Mouse (Mus musculus) hindbrain, embryonic 13.5 days (tissue): Measurements from ENCODE around the gene Tex36. TPM values are rescaled to one million over a fixed set of nuclear protein-coding genes. Genes with fewer than 3 reads are reported as not detected.
A peak's percentile ranks its signal among the peaks of the same experiment; 100 is the strongest.

Source experiments
- ATAC-seq: fragments of 200-750 bp; cut with Nextera tagmentation; 2 replicates; pipeline ENCODE4 v1.8.0; 2017; ENCODE audit warnings: moderate TSS enrichment; ENCODE audit not compliant: low FRiP score
- H3K27ac ChIP-seq: fragments of 300-500 bp; sonication (generic); 2 replicates; pipeline ENCODE4 v1.5.1; 2015; ENCODE audit warnings: inconsistent platforms, mild to moderate bottlenecking, moderate library complexity
- H3K27me3 ChIP-seq: fragments of 300-500 bp; sonication (generic); 2 replicates; pipeline ENCODE4 v1.6.1; 2015; ENCODE audit warnings: mild to moderate bottlenecking, inconsistent platforms
- H3K36me3 ChIP-seq: fragments of 300-500 bp; sonication (generic); 2 replicates; pipeline ENCODE4 v1.6.1; 2015; ENCODE audit warnings: mild to moderate bottlenecking, inconsistent platforms
- H3K4me1 ChIP-seq: fragments of 300-500 bp; sonication (generic); replicated peaks from 2 replicates; pipeline ENCODE4 v1.6.1; 2015; ENCODE audit warnings: inconsistent platforms
- H3K4me2 ChIP-seq: fragments of 300-500 bp; sonication (generic); 2 replicates; pipeline ENCODE4 v1.6.1; 2015; ENCODE audit warnings: inconsistent platforms, mild to moderate bottlenecking, moderate library complexity
- H3K4me3 ChIP-seq: fragments of 300-500 bp; sonication (generic); 2 replicates; pipeline ENCODE4 v1.5.1; 2015; ENCODE audit warnings: mild to moderate bottlenecking, inconsistent platforms
- H3K9ac ChIP-seq: fragments of 300-500 bp; sonication (generic); 2 replicates; pipeline ENCODE4 v1.6.1; 2015; ENCODE audit warnings: mild to moderate bottlenecking, inconsistent platforms
- H3K9me3 ChIP-seq: fragments of 300-500 bp; sonication (generic); 2 replicates; pipeline ENCODE4 v1.6.1; 2016; ENCODE audit warnings: inconsistent platforms
- WGBS: fragments of 180-500 bp; shearing (Covaris S2); methylation state at CpG from one replicate; pipeline ENCODE4 v1.1.7; 2015; 5-methylcytosine and 5-hydroxymethylcytosine counted together
- polyA plus RNA-seq: library from polyadenylated mRNA; unstranded; fragments of >200 nt; fragmentation: Nextera tagmentation; extraction: Ambion mirVana; gene quantifications from 2 replicates; pipeline ENCODE4 v1.2.1, GENCODE M21; 2015

Gene Tex36
- polyA plus RNA-seq, 1 experiment from 2014 or later, result 0.23 TPM

DNA sequence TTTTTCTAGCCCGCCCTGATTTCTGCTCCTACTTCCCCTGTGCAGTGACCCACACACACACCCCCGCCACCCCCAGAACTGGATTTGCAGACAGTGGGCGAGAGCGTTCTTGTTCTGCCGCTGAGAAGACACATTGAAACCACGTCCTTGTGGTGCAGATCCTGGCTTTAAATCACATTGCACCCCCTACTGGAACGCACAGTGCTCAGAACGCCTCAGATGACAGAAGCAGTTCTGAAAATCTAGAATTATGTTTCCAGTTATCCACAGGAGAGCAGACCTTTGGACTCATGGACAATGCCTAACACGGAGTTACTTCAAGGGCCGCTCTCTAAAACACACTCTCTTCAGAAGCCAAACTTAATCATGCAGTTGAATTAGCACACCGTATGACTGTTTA is 18.8 kb upstream of the Tex36 start:
- no peak overlapping the region for H3K4me2 ChIP-seq
- no peak overlapping the region for H3K4me3 ChIP-seq
- WGBS, result 49% methylated on average over 11 of the region's 11 CpGs
- H3K9ac ChIP-seq, result no peak overlapping the region
- H3K27me3 ChIP-seq, result no peaks in the 10 kb centered on the region
- 0 out of 2 replicates have a peak, but pooled peaks cover 5% of the 10 kb centered on the region for H3K4me1 ChIP-seq
- no peaks in the 10 kb centered on the region for H3K36me3 ChIP-seq
- no peak for ATAC-seq
- no peaks in the 10 kb centered on the region for H3K9me3 ChIP-seq
- no peak overlapping the region for H3K27ac ChIP-seq

DNA sequence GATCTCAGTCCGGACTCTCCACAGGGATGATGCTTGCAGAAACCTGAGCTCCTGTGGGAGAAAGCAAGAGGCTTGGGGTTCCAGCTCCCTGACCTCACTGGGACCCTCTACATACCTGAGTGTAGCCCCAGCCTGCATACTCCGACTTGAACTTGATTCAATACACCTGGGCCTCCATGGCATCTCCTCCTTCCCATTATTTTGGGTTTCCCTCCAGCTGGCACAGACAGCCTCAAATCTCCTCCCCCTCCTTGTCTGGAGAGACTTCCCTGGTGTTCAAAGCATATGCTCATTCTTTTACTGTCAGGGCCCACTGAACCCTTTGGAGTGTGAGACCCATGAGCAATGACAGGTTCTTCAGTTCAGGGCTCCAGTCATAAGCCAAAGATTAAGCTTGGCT is 11.0 kb upstream of the Tex36 start:
- Histone ChIP-seq H3K27me3 (0 out of 2 replicates have a peak, but pooled peaks cover 3% of the 10 kb centered on the region), H3K36me3 (no peaks in the 10 kb centered on the region), H3K4me2 (no peak overlapping the region), H3K9me3 (no peaks in the 10 kb centered on the region), H3K4me1 (peaks cover 22% of the 10 kb centered on the region), H3K4me3 (no peak overlapping the region), H3K9ac (no peak overlapping the region), H3K27ac (no peak overlapping the region)
- WGBS, result 76% methylated on average over 2 of the region's 2 CpGs
- ATAC-seq, result no peak

DNA sequence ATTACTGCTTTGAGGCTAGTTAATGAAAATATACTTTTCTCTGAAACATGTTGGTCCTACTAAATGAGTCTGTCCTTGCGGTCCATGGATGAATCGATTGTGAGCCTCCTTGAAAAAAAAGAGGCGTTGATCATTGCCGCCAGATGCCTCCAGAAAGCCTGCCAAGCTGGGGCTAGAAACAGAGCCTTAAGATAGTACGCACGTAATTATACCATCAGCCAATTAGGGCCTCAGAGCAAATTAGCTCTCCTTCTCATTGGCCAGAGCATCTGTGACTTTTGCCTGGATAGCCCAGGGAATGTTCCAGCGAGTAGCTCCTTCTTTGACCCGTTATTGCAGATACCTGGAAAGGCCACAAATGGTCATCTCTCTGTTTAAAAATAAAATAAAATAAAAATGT is 7.6 kb upstream of the Tex36 start:
- 68% methylated on average over 8 of the region's 8 CpGs for WGBS
- H3K9ac ChIP-seq, result no peak overlapping the region
- ATAC-seq, result no peak
- H3K4me1 ChIP-seq, result peaks cover 34% of the 10 kb centered on the region
- no peaks in the 10 kb centered on the region for H3K36me3 ChIP-seq
- no peak overlapping the region for H3K27ac ChIP-seq
- H3K4me2 ChIP-seq, result no peak overlapping the region
- H3K27me3 ChIP-seq, result 0 out of 2 replicates have a peak, but pooled peaks cover 1% of the 10 kb centered on the region
- H3K4me3 ChIP-seq, result no peak overlapping the region
- no peaks in the 10 kb centered on the region for H3K9me3 ChIP-seq

DNA sequence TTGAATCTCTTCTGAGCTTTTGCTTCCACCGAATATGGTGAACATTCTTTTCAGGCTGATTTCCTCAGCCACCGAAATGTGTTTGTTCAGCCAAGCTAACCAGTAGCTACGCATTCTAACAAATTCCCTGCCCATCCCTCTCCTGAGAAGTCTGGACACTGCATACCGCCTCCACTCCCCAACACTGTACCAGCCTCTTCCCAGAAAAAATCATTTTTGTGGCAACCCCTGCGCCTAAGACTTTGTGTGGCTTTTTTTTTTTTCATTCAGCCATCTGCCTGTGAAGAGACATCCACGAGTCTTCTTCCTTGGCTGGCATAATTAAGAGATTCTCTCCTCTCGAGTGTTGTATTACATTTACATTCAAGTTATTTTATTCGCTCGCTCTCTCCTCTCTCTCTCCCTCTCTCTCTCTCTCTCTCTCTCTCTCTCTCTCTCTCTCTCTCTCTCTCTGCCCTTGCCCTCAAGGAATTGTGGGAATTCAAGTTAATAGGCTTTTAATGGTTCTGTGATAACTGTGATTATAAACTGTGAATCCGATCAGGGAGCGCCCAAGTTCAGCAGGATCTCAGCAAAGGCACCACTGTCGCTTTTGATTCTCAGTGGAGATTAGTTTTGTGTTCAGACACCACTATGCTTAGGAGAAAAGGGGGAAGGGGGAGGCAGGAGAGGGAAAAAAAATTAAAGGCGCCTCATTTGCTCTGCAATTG is 6.8 kb upstream of the Tex36 start:
- no peak for ATAC-seq
- 54% methylated on average over 13 of the region's 13 CpGs for WGBS
- H3K9ac ChIP-seq, result no peak overlapping the region

DNA sequence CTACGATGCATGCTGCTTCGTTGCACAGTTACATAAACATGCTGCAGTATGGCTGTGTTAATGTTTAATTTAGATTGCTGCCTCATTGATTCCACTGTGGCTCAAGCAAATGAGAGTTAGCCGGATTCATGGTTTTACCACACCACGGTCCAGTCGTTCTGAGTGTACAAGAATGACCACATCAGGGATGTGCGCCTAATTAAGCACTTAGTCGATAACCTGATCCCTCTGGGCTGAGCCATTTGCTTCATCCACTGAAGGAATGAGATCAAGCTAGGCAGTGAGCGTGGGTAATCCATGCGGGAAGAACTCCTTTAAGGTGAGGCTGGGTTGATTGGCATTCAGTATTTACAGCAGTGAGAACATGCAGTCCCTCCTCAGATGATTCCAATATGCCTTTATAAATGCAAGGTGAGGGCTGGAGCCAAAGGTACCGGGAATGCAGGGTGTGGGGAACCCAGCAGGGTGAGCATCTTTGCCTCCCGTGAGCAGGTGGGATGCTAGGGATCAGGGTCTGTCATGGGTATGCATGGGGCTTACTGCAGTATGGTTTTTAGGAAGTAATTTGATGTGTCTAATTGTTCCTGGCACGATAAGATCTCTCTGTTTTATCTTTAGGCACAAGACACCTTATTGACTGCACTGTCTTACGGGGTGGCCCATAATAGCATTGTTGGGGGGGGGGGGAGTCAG is 6.1 kb upstream of the Tex36 start:
- Histone ChIP-seq H3K4me3 (no peak overlapping the region), H3K9ac (no peak overlapping the region; the same call in 1 of the 2 replicates), H3K4me2 (peak overlapping the region; percentile 37), H3K36me3 (no peaks in the 10 kb centered on the region), H3K9me3 (no peaks in the 10 kb centered on the region), H3K27ac (peak overlapping the region; percentile 77), H3K27me3 (no peaks in the 10 kb centered on the region), H3K4me1 (peaks cover 34% of the 10 kb centered on the region)
- 56% methylated on average over 13 of the region's 13 CpGs for WGBS
- peak; percentile 66 for ATAC-seq

More for the DNA sequence above, 6.8 kb upstream of the Tex36 start:
- H3K36me3 ChIP-seq, result no peaks in the 10 kb centered on the region
- H3K27me3 ChIP-seq, result no peaks in the 10 kb centered on the region
- no peaks in the 10 kb centered on the region for H3K9me3 ChIP-seq
- peak overlapping the region; percentile 37 for H3K4me2 ChIP-seq
- peak overlapping the region; percentile 77 for H3K27ac ChIP-seq
- H3K4me1 ChIP-seq, result peaks cover 34% of the 10 kb centered on the region
- H3K4me3 ChIP-seq, result no peak overlapping the region

DNA sequence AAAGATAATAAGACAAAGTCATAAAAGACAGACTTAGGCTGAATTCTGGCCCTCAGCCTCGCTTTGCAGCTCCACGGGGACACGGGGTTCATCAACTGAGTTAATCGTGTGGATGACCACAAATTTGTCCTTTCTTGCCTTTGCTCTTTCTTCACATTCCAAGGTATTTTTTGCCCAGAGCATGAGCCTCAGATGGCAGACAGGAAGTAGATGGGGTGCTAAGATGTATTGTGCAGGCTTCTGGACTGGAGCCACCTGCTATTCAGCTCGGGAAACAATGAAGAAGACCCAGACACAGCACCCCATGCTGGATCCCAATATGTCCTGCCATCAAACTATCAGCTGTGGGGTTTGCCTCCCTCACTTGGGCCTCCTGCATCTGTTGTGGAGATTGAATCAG is 5.4 kb upstream of the Tex36 start:
- H3K4me3 ChIP-seq, result no peak overlapping the region
- 77% methylated on average over 5 of the region's 5 CpGs for whole genome bisulfite sequencing
- H3K4me1 ChIP-seq, result peaks cover 34% of the 10 kb centered on the region
- H3K9me3 ChIP-seq, result no peaks in the 10 kb centered on the region
- no peak for ATAC-seq
- H3K9ac ChIP-seq, result no peak overlapping the region
- no peaks in the 10 kb centered on the region for H3K27me3 ChIP-seq
- no peaks in the 10 kb centered on the region for H3K36me3 ChIP-seq
- H3K4me2 ChIP-seq, result no peak overlapping the region
- peak overlapping the region; percentile 77; the same call in 1 of the 2 replicates for H3K27ac ChIP-seq

DNA sequence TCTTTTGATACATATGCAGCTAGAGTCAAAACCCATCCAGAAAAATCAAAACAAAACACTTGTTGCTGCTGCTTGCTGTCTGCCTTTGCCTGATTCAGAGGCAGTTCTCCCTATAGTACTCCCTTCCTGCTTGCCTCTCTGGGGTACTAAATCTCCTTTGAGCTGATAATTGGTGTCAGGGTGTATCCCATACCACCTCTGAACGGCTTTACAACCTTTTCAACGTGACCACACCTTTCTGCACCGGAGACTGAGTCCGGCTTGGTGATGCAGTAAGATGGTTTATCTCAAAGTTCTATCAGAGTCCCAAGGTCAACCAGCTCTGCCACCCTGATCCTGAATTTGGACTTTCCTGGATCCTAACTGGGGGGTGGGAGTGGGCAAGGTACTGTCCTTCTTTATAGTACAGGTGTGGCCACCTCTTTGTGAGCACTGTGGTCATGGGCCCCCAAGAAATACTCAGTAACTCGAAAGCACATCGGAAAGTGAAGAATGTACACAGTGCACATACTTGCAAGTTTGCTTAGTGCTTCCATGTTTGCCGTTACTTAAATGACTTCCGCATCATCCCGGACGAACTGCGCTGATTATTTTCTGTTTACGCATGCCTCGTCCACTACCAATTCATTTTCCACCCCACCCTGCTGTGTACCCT is 2.6 kb upstream of the Tex36 start:
- H3K9me3 ChIP-seq, result no peaks in the 10 kb centered on the region
- no peak overlapping the region for H3K9ac ChIP-seq
- H3K36me3 ChIP-seq, result no peaks in the 10 kb centered on the region
- no peak for ATAC-seq
- no peaks in the 10 kb centered on the region for H3K27me3 ChIP-seq
- H3K4me1 ChIP-seq, result peaks cover 28% of the 10 kb centered on the region
- H3K4me2 ChIP-seq, result no peak overlapping the region
- WGBS, result 85% methylated on average over 13 of the region's 13 CpGs
- no peak overlapping the region for H3K27ac ChIP-seq
- no peak overlapping the region for H3K4me3 ChIP-seq

DNA sequence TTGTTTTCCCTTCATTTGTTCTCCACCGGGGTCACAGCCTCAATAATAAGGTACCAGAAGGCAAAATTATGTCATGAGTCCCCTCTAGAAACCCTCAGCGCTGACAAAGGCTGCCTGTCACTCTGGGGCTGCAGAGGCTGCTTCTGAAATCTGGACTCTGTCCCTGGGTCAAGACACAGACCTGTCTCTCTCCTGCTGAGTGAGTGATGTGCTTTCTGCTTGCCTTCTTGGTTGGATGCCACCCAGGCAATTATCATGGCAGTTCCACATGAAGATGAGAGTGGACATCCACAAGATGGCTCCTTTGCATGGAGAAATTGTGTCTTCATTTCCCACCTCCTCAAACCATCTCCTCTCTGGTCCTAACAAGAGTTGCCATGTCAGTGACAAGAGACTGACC is 1.2 kb upstream of the Tex36 start:
- Histone ChIP-seq H3K4me2 (no peak overlapping the region), H3K9ac (no peak overlapping the region), H3K4me3 (no peak overlapping the region), H3K27ac (no peak overlapping the region), H3K27me3 (no peaks in the 10 kb centered on the region), H3K36me3 (no peaks in the 10 kb centered on the region), H3K9me3 (no peaks in the 10 kb centered on the region), H3K4me1 (peaks cover 14% of the 10 kb centered on the region)
- 73% methylated on average over 2 of the region's 2 CpGs for WGBS
- no peak for ATAC-seq

DNA sequence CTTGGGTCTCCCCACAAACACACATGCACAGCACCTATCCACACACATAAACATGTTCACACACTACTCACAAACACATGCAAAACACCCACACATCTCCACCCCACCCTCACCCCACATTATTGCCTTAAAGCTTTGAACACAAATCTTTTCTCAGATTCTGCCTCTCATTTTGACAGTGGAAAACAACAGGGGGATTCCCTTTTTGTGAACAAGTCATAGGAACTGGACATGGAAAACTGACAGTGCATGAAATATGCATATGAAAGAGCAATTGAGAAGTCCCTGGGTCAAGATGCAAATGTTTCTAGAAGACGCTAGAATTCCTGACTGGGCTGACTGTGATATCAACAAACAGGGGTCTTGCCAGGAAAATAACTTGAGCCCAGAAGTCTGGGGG is 1.4 kb downstream of the Tex36 start:
- Histone ChIP-seq H3K4me3 (no peak overlapping the region), H3K9me3 (no peaks in the 10 kb centered on the region), H3K4me1 (no peaks in the 10 kb centered on the region), H3K27me3 (no peaks in the 10 kb centered on the region), H3K9ac (no peak overlapping the region), H3K4me2 (no peak overlapping the region), H3K27ac (no peak overlapping the region), H3K36me3 (no peaks in the 10 kb centered on the region)
- WGBS, result 40% methylated on average over 1 of the region's 1 CpGs
- ATAC-seq, result no peak

DNA sequence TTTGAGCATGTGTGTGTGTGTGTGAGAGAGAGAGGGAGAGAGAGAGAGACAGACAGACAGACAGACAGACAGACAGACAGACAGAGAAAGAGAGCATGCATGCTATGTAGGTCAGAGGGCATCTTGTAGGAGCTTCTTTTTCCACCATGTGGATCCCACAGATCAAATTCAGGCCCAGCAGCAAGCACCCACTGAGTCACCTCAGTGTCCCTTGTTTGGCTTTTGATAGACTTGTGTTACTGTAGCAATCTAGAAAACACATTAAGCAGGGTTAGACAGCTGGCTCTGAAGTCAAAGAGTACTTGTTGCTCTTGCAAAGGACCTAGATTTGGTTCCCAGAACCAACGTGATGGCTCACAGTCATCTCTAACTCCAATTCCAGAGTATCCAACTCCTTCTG is 10.2 kb downstream of the Tex36 start:
- no peak for ATAC-seq
- Histone ChIP-seq H3K4me2 (no peak overlapping the region), H3K9ac (no peak overlapping the region), H3K9me3 (no peaks in the 10 kb centered on the region), H3K4me3 (no peak overlapping the region), H3K27me3 (no peaks in the 10 kb centered on the region), H3K4me1 (no peaks in the 10 kb centered on the region), H3K36me3 (no peaks in the 10 kb centered on the region), H3K27ac (no peak overlapping the region)
- 75% methylated on average over 1 of the region's 1 CpGs for WGBS

DNA sequence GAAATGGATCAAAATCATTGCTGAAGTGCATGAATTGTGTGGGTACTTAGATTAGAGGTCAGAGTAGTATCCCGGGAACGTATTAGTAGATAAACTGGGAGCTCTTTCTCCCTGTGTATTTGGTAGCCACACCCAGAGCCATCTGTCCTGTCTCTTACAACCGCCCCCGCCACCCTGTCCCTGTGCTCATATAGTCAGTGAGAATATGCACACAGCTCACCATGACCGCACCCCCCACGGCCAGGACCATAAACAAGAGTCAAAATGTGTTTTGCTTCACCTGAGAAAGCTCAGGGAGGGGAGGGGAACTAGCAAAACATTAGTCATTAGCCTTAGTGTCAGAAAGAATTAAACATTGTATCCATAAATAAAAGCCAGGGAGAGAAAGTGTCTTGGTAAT is 18.7 kb downstream of the Tex36 start:
- H3K4me2 ChIP-seq, result no peak overlapping the region
- WGBS, result 83% methylated on average over 6 of the region's 6 CpGs
- no peak overlapping the region for H3K27ac ChIP-seq
- H3K9ac ChIP-seq, result no peak overlapping the region
- H3K4me1 ChIP-seq, result no peaks in the 10 kb centered on the region
- H3K27me3 ChIP-seq, result no peaks in the 10 kb centered on the region
- H3K36me3 ChIP-seq, result no peaks in the 10 kb centered on the region
- H3K4me3 ChIP-seq, result no peak overlapping the region
- ATAC-seq, result no peak
- no peaks in the 10 kb centered on the region for H3K9me3 ChIP-seq

DNA sequence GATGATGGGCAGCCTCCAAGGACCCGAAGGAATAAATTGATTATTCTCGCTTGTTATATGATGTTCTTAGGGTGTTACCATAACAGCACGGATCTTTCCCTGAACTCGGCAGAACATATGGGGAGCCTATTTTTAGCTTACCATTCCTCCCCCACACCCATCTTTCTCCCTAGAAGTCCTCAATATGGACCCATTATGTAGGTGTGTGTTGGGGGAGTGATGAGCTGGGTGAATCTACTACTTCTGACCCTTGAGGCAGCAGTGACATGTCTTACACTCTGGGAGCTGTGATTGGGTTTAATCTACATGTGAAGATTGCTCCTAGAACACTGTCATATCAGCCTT is 21.7 kb downstream of the Tex36 start:
- Histone ChIP-seq H3K9ac (no peak overlapping the region), H3K36me3 (no peaks in the 10 kb centered on the region), H3K4me3 (no peak overlapping the region), H3K27me3 (no peaks in the 10 kb centered on the region), H3K9me3 (no peaks in the 10 kb centered on the region), H3K27ac (no peak overlapping the region), H3K4me1 (0 out of 2 replicates have a peak, but pooled peaks cover 4% of the 10 kb centered on the region), H3K4me2 (no peak overlapping the region)
- WGBS, result 79% methylated on average over 4 of the region's 4 CpGs
- no peak for ATAC-seq
